Mouse (Mus musculus): ENCODE results near the gene Anxa6. TPM values are rescaled to one million over a fixed set of nuclear protein-coding genes. Genes with fewer than 3 reads are reported as not detected.

The Anxa6 gene
- polyA plus RNA-seq, 1 experiment from 2014 or later: 41.6 TPM

GRCm38 (mm10) chr11:54998284-54998683 lies 35.0 kb downstream of the Anxa6 start:
- DNase-seq (ENCODE audit: low spot score) (peak; percentile 80), ATAC-seq (peak; percentile 80)
- Histone ChIP-seq H3K4me1 (ENCODE audit: control insufficient read depth, insufficient read depth, low read length) (no peaks in the 10 kb centered on the region), H3K4me3 (ENCODE audit: low read depth, low read length) (no peak overlapping the region), H3K4me2 (ENCODE audit: low read length) (no peak overlapping the region), H3K9me3 (replicated peaks; ENCODE audit: control insufficient read depth, low read length) (no peaks in the 10 kb centered on the region), H3K9ac (ENCODE audit: low read length) (no peak overlapping the region), H3K36me3 (ENCODE audit: control insufficient read depth, insufficient read depth, low read length) (peaks cover 5% of the 10 kb centered on the region; the same call in 1 of the 2 replicates), H3K27me3 (replicated peaks; ENCODE audit: control insufficient read depth, insufficient read depth, low read length) (no peaks in the 10 kb centered on the region), H3K27ac (ENCODE audit: low read depth, low read length) (no peak overlapping the region)
- WGBS: 2% methylated on average over 12 of the region's 12 CpGs

- Histone ChIP-seq H3K36me3 (ENCODE audit: control insufficient read depth, insufficient read depth, low read length) (peaks cover 3% of the 10 kb centered on the region; the same call in 1 of the 2 replicates), H3K4me2 (ENCODE audit: low read length) (no peak overlapping the region), H3K9ac (ENCODE audit: low read length) (no peak overlapping the region), H3K27me3 (replicated peaks; ENCODE audit: control insufficient read depth, insufficient read depth, low read length) (no peaks in the 10 kb centered on the region), H3K27ac (ENCODE audit: low read depth, low read length) (no peak overlapping the region), H3K4me3 (ENCODE audit: low read depth, low read length) (no peak overlapping the region), H3K4me1 (ENCODE audit: control insufficient read depth, insufficient read depth, low read length) (no peaks in the 10 kb centered on the region), H3K9me3 (replicated peaks; ENCODE audit: control insufficient read depth, low read length) (no peaks in the 10 kb centered on the region)
- no peak for ATAC-seq
- WGBS: 50% methylated on average over 7 of the region's 7 CpGs
- no peak for DNase-seq (ENCODE audit: low spot score)
These were observed 37.1 kb downstream of the Anxa6 start for GRCm38 (mm10) chr11:54996176-54996575.

GRCm38 (mm10) chr11:54989920-54990319 lies 43.3 kb downstream of the Anxa6 start:
- no peak overlapping the region for H3K4me2 ChIP-seq (ENCODE audit: low read length)
- no peak overlapping the region for H3K9ac ChIP-seq (ENCODE audit: low read length)
- H3K4me1 ChIP-seq (ENCODE audit: control insufficient read depth, insufficient read depth, low read length): no peaks in the 10 kb centered on the region
- no peaks in the 10 kb centered on the region for H3K9me3 ChIP-seq (replicated peaks; ENCODE audit: control insufficient read depth, low read length)
- H3K27me3 ChIP-seq (replicated peaks; ENCODE audit: control insufficient read depth, insufficient read depth, low read length): no peaks in the 10 kb centered on the region
- H3K4me3 ChIP-seq (ENCODE audit: low read depth, low read length): no peak overlapping the region
- H3K36me3 ChIP-seq (ENCODE audit: control insufficient read depth, insufficient read depth, low read length): no peaks in the 10 kb centered on the region
- no peak overlapping the region for H3K27ac ChIP-seq (ENCODE audit: low read depth, low read length)
- no peak for DNase-seq (ENCODE audit: low spot score)
- no peak for ATAC-seq

GRCm38 (mm10) chr11:54988754-54989349 lies 44.4 kb downstream of the Anxa6 start:
- H3K36me3 ChIP-seq (ENCODE audit: control insufficient read depth, insufficient read depth, low read length): no peaks in the 10 kb centered on the region
- no peaks in the 10 kb centered on the region for H3K9me3 ChIP-seq (replicated peaks; ENCODE audit: control insufficient read depth, low read length)
- no peak overlapping the region for H3K4me3 ChIP-seq (ENCODE audit: low read depth, low read length)
- H3K9ac ChIP-seq (ENCODE audit: low read length): no peak overlapping the region
- ATAC-seq (no peak), DNase-seq (ENCODE audit: low spot score) (no peak)
- 82% methylated on average over 8 of the region's 8 CpGs for WGBS
- no peak overlapping the region for H3K27ac ChIP-seq (ENCODE audit: low read depth, low read length)
- no peaks in the 10 kb centered on the region for H3K4me1 ChIP-seq (ENCODE audit: control insufficient read depth, insufficient read depth, low read length)
- no peaks in the 10 kb centered on the region for H3K27me3 ChIP-seq (replicated peaks; ENCODE audit: control insufficient read depth, insufficient read depth, low read length)
- no peak overlapping the region for H3K4me2 ChIP-seq (ENCODE audit: low read length)

GRCm38 (mm10) chr11:54987974-54988373 lies 45.3 kb downstream of the Anxa6 start:
- no peak for DNase-seq (ENCODE audit: low spot score)

GRCm38 (mm10) chr11:54985086-54985485 lies 48.2 kb downstream of the Anxa6 start:
- H3K36me3 ChIP-seq (ENCODE audit: control insufficient read depth, insufficient read depth, low read length): peaks cover 6% of the 10 kb centered on the region; the same call in 1 of the 2 replicates
- H3K27ac ChIP-seq (ENCODE audit: low read depth, low read length): no peak overlapping the region
- H3K9ac ChIP-seq (ENCODE audit: low read length): no peak overlapping the region
- 83% methylated on average over 3 of the region's 3 CpGs for WGBS
- no peaks in the 10 kb centered on the region for H3K9me3 ChIP-seq (replicated peaks; ENCODE audit: control insufficient read depth, low read length)
- no peaks in the 10 kb centered on the region for H3K4me1 ChIP-seq (ENCODE audit: control insufficient read depth, insufficient read depth, low read length)
- no peak for DNase-seq (ENCODE audit: low spot score)
- H3K4me3 ChIP-seq (ENCODE audit: low read depth, low read length): no peak overlapping the region
- no peaks in the 10 kb centered on the region for H3K27me3 ChIP-seq (replicated peaks; ENCODE audit: control insufficient read depth, insufficient read depth, low read length)
- ATAC-seq: no peak
- no peak overlapping the region for H3K4me2 ChIP-seq (ENCODE audit: low read length)

More at GRCm38 (mm10) chr11:54987974-54988373, 45.3 kb downstream of the Anxa6 start:
- H3K27ac ChIP-seq (ENCODE audit: low read depth, low read length): no peak overlapping the region
- WGBS: 74% methylated on average over 1 of the region's 1 CpGs
- H3K9me3 ChIP-seq (replicated peaks; ENCODE audit: control insufficient read depth, low read length): no peaks in the 10 kb centered on the region
- no peak overlapping the region for H3K9ac ChIP-seq (ENCODE audit: low read length)
- no peak for ATAC-seq
- no peaks in the 10 kb centered on the region for H3K4me1 ChIP-seq (ENCODE audit: control insufficient read depth, insufficient read depth, low read length)
- H3K4me3 ChIP-seq (ENCODE audit: low read depth, low read length): no peak overlapping the region
- H3K36me3 ChIP-seq (ENCODE audit: control insufficient read depth, insufficient read depth, low read length): no peaks in the 10 kb centered on the region
- H3K27me3 ChIP-seq (replicated peaks; ENCODE audit: control insufficient read depth, insufficient read depth, low read length): no peaks in the 10 kb centered on the region
- no peak overlapping the region for H3K4me2 ChIP-seq (ENCODE audit: low read length)

GRCm38 (mm10) chr11:54984581-54984980 lies 48.7 kb downstream of the Anxa6 start:
- H3K36me3 ChIP-seq (ENCODE audit: control insufficient read depth, insufficient read depth, low read length): peaks cover 6% of the 10 kb centered on the region; the same call in 1 of the 2 replicates
- WGBS: 62% methylated on average over 4 of the region's 4 CpGs
- no peak overlapping the region for H3K9ac ChIP-seq (ENCODE audit: low read length)
- no peak overlapping the region for H3K27ac ChIP-seq (ENCODE audit: low read depth, low read length)
- no peak overlapping the region for H3K4me2 ChIP-seq (ENCODE audit: low read length)
- no peaks in the 10 kb centered on the region for H3K9me3 ChIP-seq (replicated peaks; ENCODE audit: control insufficient read depth, low read length)
- no peaks in the 10 kb centered on the region for H3K4me1 ChIP-seq (ENCODE audit: control insufficient read depth, insufficient read depth, low read length)
- ATAC-seq (0 out of 2 replicates have a peak, but pooled peaks have one; percentile 20), DNase-seq (ENCODE audit: low spot score) (no peak)
- H3K27me3 ChIP-seq (replicated peaks; ENCODE audit: control insufficient read depth, insufficient read depth, low read length): no peaks in the 10 kb centered on the region
- H3K4me3 ChIP-seq (ENCODE audit: low read depth, low read length): no peak overlapping the region

GRCm38 (mm10) chr11:54984085-54984484 lies 49.2 kb downstream of the Anxa6 start:
- H3K4me3 ChIP-seq (ENCODE audit: low read depth, low read length): no peak overlapping the region
- H3K4me2 ChIP-seq (ENCODE audit: low read length): no peak overlapping the region
- H3K27me3 ChIP-seq (replicated peaks; ENCODE audit: control insufficient read depth, insufficient read depth, low read length): no peaks in the 10 kb centered on the region
- 3% methylated on average over 6 of the region's 6 CpGs for WGBS
- H3K36me3 ChIP-seq (ENCODE audit: control insufficient read depth, insufficient read depth, low read length): peaks cover 6% of the 10 kb centered on the region; the same call in 1 of the 2 replicates
- peak; percentile 32; the same call in 1 of the 2 replicates for ATAC-seq
- H3K9me3 ChIP-seq (replicated peaks; ENCODE audit: control insufficient read depth, low read length): no peaks in the 10 kb centered on the region
- no peak overlapping the region for H3K27ac ChIP-seq (ENCODE audit: low read depth, low read length)
- H3K4me1 ChIP-seq (ENCODE audit: control insufficient read depth, insufficient read depth, low read length): no peaks in the 10 kb centered on the region
- DNase-seq (ENCODE audit: low spot score): peak; percentile 93
- no peak overlapping the region for H3K9ac ChIP-seq (ENCODE audit: low read length)

- Histone ChIP-seq H3K36me3 (ENCODE audit: control insufficient read depth, insufficient read depth, low read length) (peaks cover 6% of the 10 kb centered on the region; the same call in 1 of the 2 replicates), H3K4me3 (ENCODE audit: low read depth, low read length) (no peak overlapping the region), H3K9me3 (replicated peaks; ENCODE audit: control insufficient read depth, low read length) (no peaks in the 10 kb centered on the region), H3K9ac (ENCODE audit: low read length) (no peak overlapping the region), H3K4me2 (ENCODE audit: low read length) (no peak overlapping the region), H3K27ac (ENCODE audit: low read depth, low read length) (no peak overlapping the region), H3K27me3 (replicated peaks; ENCODE audit: control insufficient read depth, insufficient read depth, low read length) (no peaks in the 10 kb centered on the region), H3K4me1 (ENCODE audit: control insufficient read depth, insufficient read depth, low read length) (no peaks in the 10 kb centered on the region)
- ATAC-seq (no peak), DNase-seq (ENCODE audit: low spot score) (no peak)
- WGBS: 91% methylated on average over 6 of the region's 6 CpGs
These were observed 50.7 kb downstream of the Anxa6 start for GRCm38 (mm10) chr11:54982520-54982919.
